Mouse (Mus musculus): ENCODE data around the gene Cnih3.

Gene Cnih3

DNA sequence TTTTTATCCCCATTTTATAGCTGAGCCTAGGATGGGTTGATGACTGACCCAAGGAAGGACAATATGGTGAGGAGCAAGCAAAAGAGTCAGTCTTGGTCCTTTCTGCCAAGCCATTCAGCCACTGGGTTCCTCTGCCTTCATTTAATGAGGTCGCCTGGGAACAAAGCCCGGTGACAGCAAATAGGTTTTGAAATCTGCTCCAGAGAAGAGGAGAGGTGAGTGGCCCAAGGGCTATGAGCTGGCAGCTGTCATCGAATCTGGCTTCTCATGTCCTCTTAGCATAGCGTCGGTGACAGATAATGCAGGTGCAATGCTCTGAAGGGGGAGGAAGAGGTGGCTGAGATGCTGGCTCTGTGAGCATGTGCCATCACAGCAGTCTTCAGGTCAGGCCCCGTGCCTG, 100.7 kb downstream of the Cnih3 start:
- no peak for DNase-seq (ENCODE audit: low spot score in 2 of 2)

DNA sequence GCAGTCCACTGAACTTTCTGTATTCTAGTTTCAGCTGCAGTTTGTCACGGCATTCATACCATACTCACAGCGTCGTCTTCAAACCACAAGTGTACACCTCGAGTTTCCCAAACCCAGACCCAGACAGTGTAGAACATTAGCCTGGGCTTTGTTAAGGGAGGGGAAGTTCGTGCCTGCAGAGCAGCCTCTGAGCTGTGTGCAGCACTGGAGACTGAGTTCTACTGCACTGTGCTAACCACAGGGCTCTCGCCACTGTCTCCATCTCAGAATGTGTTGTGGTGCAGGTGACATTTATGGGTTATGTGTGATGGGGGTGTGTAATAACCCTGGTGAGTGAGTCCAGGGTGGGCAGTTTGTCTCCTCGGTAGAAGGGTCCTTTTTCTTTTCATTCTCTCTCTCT, 104.5 kb downstream of the Cnih3 start:
- no peak for DNase-seq (ENCODE audit: low spot score in 2 of 2)

DNA sequence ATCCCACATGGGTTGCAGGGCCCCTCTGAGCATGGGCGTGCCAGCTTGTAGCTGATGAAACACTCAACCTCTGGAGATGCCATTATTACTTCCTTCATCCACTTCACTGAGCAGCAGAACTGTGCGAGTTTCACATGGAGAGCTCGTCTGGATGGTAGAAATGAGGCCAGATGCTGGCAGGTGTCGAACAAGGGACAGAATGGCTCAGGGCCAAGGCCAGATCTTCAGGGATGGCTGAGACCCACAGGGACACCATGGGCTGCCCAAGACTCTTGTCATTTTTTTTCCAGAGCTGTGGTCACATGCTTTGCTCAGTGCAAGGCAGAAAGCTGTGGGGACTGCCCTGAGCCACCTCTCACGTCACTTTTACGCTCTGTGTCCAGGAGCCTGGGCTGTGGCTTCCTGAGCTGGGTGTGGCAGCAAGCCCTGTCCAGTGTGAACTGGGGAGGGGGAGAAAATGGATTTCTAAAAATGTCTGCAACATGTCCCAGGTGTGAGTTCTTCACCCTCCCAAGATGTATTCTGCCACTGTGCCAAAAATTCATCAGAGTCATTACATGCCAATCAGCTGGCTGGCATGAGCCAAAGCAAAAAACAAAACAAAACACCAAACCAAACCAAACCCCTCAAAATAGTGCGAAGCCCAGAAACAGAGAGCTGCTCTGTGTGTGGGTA, 107.1 kb downstream of the Cnih3 start:
- no peak for DNase-seq (ENCODE audit: low spot score in 2 of 2)

GRCm38 (mm10) chr1:181460283-181460682, 107.9 kb downstream of the Cnih3 start:
- no peak for DNase-seq (ENCODE audit: low spot score in 2 of 2)

DNA sequence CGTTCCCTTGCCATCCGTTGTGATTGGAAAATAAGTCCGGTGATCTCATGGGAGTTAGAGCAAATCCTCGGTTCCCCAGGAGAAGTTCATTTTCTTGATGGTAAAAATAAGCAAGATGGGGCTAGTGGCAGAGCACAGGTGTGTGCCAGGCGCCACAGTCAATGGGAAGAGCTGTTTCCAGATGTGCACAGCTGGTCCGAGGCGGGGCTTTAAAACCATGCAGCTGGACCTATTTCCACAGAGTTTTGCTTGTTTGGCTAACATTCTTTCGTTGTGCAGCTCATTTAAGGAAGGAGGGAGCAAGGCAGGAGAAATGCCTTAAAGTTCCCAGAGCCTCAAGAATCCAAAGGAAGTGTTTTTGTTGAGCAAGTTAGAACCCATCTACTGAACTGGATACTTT, 109.1 kb downstream of the Cnih3 start:
- DNase-seq (ENCODE audit: low spot score in 2 of 2): no peak

GRCm38 (mm10) chr1:181462051-181462905, 109.8 kb downstream of the Cnih3 start:
- no peak for DNase-seq (ENCODE audit: low spot score in 2 of 2)

- no peak for DNase-seq (ENCODE audit: low spot score in 2 of 2)
Measured at GRCm38 (mm10) chr1:181462906-181463179, 110.4 kb downstream of the Cnih3 start.

DNA sequence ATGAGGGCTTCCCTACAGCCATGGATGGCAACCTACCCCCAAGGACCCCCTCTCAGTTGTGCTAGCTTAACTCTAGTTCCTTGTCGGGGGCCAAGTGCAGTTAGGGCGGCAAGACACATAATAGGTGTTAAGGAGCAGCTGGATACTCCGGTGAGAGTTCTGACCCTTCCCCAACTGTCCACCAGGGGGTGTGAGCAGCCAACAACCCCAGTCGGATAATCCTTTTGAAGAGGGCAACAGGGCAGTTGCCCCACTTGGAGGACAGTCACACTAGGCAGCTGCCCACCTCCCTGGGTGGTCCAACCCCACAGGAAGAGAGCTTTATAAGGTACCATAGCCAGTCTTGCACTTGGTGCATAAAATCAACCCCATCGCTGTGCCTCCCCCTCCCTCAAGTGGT, 112.6 kb downstream of the Cnih3 start:
- no peak for DNase-seq (ENCODE audit: low spot score in 2 of 2)

DNA sequence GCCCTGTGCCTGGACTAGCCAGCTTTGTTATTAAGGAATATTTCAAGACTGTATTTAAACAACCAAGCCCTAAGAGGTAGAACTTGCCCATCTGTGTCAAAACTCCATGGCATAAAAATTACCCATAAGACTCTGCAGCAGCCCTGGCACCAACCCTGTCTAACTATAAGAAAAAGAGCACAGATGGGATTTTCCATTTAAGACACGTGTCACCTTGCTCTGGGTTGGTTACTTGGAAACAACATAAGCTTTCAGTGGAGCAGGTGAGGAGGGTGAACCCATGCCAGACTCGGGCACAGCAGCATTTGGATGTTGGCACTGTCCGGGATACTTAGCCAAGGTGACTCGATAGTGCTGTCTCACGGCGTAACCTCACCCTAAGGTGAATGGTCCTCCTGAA, 113.6 kb downstream of the Cnih3 start:
- no peak for DNase-seq (ENCODE audit: low spot score in 2 of 2)

- DNase-seq (ENCODE audit: low spot score in 2 of 2): no peak
Measured at GRCm38 (mm10) chr1:181466601-181467320, 114.3 kb downstream of the Cnih3 start.

DNA sequence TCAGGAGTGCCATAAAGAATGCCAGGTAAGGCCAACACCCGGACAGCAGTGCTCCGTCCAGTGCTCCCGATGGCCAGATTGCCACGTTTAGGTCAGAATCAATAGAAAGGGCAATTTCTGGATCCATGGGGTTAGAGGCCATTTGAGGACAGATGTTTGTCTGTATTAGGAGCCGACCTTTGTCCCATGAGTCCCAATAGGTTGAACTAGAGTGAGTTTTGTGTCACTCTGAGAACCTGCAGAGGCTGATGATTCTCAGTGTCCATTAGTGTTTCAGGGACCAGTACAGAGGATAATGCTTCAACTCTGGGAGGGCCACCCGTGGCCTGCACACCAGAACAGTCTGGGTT, 114.9 kb downstream of the Cnih3 start:
- no peak for DNase-seq (ENCODE audit: low spot score in 2 of 2)

- DNase-seq (ENCODE audit: low spot score in 2 of 2): no peak
Measured at GRCm38 (mm10) chr1:181469415-181469814, 117.0 kb downstream of the Cnih3 start.

GRCm38 (mm10) chr1:181476141-181476540, 123.7 kb downstream of the Cnih3 start:
- DNase-seq (ENCODE audit: low spot score in 2 of 2): no peak

DNA sequence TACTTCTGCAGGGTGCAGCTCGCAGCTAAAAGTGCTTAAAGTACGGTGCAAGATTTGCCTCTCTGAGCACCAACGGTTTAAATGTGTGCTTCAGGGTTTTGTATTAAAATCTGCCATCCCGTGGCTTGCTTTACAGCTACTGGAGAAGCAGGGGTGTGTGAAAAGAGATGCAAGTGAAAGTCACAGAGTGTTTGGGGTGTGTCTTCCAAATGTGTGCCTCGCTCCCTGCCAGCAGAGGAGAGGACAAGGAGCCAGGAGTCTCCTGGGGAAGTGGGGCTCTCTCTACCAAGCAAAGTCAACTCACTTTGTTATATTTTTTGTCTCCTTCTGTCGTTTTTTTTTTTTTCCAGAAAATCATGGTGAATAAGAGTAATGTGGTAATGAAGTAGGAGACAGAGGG, 124.1 kb downstream of the Cnih3 start:
- DNase-seq (ENCODE audit: low spot score in 2 of 2): no peak

DNA sequence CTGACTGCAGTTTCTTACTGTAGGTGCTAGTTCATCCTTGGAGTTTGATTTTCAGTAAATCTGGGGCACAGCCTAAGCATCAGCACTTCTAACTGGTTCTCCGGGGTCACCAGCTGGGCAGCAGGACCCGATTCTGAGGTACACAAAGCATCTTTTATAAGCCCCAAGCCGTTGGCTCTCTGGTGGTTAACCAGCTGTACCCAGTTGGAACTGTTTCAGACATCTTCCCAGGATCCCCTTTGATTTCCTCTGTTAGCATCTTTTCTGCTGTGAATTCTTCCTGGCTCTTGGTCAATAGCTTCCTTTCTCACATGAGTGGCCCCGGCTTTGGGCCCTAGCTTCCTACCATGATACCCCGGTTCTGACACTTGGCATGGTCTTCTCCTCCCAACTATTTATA, 132.3 kb downstream of the Cnih3 start:
- no peak for DNase-seq (ENCODE audit: low spot score in 2 of 2)

- no peak for DNase-seq (ENCODE audit: low spot score in 2 of 2)
Measured at GRCm38 (mm10) chr1:181503471-181503870, 151.0 kb downstream of the Cnih3 start.

DNA sequence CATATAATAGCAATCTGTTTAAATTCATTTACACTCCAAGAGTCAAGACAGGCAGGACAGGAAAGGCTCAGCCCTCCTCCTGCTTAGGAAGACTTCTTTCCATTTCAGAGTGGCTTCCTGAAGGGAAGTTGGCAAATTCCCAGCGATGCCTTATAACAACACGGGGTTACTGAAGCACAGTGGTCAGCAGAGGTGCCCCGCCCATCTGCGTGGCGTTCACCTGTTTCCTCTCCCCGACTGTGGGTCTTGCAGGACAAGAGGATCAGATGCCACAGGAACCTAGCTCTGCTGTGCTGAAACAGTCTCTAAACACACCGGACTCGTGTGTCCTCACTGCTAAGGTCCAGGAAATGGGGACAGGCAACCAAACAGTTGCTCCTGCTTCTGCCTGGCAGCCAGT, 152.9 kb downstream of the Cnih3 start:
- no peak for DNase-seq (ENCODE audit: low spot score in 2 of 2)

Data from urinary bladder, postnatal 36 days (tissue).